Mouse (Mus musculus) A20 (cell line): ENCODE data around the gene Snx11.
A peak's percentile ranks its signal among the peaks of the same experiment; 100 is the strongest.

Experiments
- DNase-seq: peaks from one replicate; pipeline ENCODE4 v3.0.0-alpha.2; 2011; ENCODE audit warnings: low read depth, low spot score

The Snx11 gene

GRCm38 (mm10) chr11:96796081-96796480 is 18.7 kb upstream of the Snx11 start:
- DNase-seq: no peak

DNA sequence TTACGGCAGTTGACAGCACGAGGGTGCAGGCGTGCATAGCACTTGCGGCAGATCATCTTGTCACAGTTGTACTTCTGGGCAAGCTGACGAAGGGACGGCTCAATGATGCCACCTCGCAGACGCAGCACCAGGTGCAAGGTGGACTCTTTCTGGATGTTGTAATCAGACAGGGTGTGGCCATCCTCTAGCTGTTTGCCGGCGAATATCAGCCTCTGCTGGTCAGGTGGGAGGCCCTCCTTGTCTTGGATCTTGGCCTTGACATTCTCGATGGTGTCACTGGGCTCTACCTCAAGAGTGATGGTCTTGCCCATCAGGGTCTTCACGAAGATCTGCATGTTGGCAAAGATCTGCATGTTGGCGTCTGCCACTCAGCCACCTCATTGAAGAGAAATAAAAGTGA is 18.1 kb upstream of the Snx11 start:
- no peak for DNase-seq

- no peak for DNase-seq
These were observed 13.3 kb upstream of the Snx11 start for GRCm38 (mm10) chr11:96790681-96791080.

DNA sequence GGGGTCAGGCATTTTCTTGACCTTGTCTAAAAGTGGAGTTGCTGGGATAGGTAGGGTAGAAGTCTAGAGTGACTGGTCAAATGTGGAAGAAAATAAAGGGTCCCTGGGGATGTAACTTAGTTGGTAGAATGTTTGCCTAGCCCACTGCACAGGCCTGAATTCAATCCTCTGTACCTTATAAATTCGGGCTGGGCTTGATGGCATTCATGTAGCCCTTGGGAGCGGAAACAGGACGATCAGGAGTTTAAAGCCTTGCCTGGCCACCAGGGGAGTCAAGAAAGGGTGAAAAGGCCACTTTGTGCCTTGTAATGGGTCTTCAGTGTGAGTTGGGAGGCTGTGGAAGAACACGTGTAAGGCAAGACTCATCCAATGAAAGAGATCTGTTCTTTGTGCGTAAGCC is 12.6 kb upstream of the Snx11 start:
- DNase-seq: peak; percentile 34

GRCm38 (mm10) chr11:96788871-96789795 is 11.8 kb upstream of the Snx11 start, which contains the start of gene Cbx1:
Cbx1 (plus strand) TSS chr11:96789127.
- DNase-seq: peak; percentile 95

DNA sequence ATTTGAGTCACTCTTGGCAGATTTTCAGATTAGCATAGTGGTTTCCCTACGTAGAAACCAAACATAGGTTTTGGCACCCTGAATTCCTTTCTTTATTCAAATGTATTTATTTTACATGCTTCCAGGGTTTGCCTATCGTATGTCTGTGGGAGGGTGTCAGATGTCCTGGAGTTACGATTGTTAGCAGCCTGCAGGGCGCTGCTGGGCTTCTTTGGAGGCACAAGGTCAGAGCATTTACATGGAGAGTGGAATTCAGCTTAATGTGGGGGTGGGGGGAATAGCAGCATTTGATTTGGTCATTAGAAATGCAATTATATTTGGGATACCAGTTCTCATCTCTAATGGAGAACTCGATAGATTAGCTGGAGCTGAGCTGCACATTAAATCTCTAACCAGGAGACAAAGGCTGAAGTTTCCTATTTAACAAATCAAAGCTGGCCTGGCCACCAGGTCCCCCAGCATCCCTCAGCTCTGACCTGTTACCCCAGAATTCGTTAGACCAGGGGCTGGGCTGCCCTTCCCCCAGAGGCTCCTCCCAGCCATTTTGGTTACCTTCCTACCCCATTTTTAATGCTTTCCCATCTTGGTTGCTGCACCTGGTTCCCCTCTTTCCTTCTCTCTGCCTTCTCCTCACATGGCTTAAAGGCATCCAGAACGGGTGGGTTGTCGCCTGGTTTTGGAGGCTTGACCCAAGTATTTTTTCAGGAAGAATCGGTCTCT is 9.5 kb upstream of the Snx11 start:
- DNase-seq: no peak

- DNase-seq: peak; percentile 83
These were observed 7.5 kb upstream of the Snx11 start for GRCm38 (mm10) chr11:96784847-96785246.

DNA sequence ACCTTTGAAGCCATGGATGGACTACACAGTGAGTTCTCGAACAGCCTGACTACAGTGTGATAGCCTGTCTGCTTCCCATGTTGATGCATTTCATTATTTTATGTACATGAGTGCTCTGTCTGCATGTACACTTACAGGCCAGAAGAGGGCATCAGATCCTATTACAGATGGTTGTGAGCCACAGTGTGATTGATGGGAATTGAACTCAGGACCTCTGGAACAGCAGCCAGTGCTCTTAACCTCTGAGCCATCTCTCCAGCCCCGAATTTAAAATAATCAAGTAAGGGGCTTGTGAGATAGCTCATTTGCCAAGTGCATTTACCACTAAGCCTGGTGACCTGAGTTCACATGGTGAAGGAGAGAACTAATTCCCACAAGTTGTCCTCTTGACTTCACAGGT is 4.1 kb upstream of the Snx11 start:
- peak; percentile 54 for DNase-seq

GRCm38 (mm10) chr11:96780306-96780705 is 2.9 kb upstream of the Snx11 start:
- no peak for DNase-seq

DNA sequence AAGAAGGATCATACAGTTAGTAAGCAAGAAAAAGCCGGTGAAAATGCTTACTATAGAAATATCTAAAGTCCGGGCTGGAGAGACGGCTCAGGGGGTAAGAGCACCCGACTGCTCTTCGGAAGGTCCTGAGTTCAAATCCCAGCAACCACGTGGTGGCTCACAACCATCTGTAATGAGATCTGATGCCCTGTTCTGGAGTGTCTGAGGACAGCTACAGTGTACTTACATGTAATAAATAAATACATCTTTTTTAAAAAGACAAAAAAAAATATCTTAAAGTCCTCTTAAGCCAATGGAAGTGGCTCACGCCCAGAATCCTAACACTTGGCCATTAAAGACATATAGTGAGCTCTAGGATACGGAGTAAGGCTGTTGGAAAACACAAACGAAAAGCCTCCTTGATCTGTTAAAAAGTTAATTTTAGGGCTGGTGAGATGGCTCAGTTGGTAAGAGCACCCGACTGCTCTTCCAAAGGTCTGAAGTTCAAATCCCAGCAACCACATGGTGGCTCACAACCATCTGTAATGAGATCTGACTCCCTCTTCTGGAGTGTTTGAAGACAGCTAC is 785 bp upstream of the Snx11 start:
- DNase-seq: peak; percentile 27

GRCm38 (mm10) chr11:96776068-96776467 is 1.3 kb downstream of the Snx11 start:
- no peak for DNase-seq

- peak; percentile 55 for DNase-seq
These were observed 1.7 kb downstream of the Snx11 start for GRCm38 (mm10) chr11:96775665-96776064.

DNA sequence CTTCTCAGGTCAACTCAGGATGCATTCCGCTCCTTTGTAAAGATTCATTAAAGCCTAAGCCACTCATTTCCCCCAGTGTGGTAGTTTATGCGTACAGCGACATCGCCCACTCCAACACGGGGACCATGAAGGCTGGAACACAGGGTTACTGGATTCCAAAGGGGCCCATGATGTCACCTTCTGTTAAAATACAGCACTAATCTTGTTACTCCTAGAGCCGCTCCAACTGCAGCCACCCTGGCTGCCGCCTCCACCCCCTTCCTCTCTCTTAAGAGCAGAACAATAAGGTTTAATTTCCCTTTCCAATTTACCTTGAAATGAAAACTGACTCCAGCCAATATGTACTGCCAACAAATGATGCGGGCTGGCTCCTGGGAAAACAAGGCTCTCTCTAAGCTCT is 2.3 kb downstream of the Snx11 start:
- no peak for DNase-seq

- DNase-seq: peak; percentile 84
These were observed 2.8 kb downstream of the Snx11 start for GRCm38 (mm10) chr11:96774536-96774935.

DNA sequence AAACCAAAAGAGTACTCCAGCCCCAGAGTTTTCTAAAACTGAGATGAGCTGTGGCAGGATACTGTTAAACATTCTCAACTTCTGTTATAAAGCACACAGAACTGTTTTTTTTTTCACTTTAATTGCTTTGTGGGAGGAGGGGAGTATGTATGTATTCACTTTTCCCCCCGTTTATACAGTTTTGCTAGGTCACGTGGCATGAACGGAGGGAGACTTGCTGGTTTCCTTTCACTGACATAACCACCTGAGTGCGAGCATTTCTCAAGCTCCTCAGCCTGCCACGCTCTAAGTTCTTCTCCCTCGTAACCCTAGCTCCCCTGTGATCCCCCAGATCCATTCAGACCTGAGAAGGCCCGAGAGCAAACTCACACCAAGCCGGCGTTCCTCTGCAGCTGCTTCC is 4.9 kb downstream of the Snx11 start:
- DNase-seq: no peak

- no peak for DNase-seq
These were observed 5.9 kb downstream of the Snx11 start for GRCm38 (mm10) chr11:96771274-96771975.

DNA sequence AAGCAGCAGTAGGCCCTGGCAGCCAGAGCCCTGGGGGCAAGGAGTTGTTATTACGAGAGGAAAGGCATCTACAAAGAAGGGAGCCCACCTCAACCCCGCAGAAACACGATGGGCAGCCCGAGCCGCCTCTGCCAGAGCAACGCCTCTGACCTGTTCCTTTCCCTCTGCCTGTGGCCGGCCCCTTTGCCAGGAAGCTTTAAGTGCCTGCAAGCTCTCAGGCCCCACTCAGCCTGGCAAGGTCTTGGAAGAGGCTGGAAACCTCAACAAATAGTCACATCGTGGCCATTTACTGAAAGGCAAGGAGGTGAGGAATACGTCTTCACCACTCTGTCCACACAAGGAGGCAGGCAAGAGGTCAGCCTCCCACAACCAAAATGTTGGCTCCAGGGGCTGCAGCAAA is 9.1 kb downstream of the Snx11 start:
- no peak for DNase-seq

DNA sequence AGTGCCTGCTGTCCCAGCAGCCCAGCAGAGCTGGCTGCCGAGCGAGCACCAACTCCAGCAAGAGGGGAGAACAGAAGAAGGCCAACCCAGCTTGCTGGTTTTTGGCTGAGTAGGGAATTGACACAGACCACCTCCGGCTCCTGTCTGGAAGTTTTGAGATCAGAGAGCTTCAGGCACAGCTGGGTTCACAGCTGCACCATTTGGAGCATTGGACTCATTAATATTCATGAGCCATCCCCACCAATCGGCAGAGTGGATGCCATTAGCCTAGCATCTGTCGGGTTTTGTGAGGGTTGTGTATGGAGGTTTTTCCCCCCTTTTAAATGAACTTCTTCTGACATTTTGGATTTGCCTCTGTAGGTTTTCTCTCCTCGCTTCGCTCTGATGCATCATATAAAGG is 10.3 kb downstream of the Snx11 start:
- DNase-seq: no peak

GRCm38 (mm10) chr11:96766555-96766954 is 10.8 kb downstream of the Snx11 start:
- no peak for DNase-seq

- DNase-seq: no peak
These were observed 11.7 kb downstream of the Snx11 start for GRCm38 (mm10) chr11:96765645-96766044.

- no peak for DNase-seq
These were observed 12.6 kb downstream of the Snx11 start for GRCm38 (mm10) chr11:96764511-96765350.
